Mouse (Mus musculus) cortical plate, adult 2 months (tissue): Measurements from ENCODE around the gene Tppp3.

Experiments used
- CTCF ChIP-seq: fragments of 200-500 bp; IDR thresholded peaks from 2 replicates; pipeline ENCODE4 v1.5.1; 2011; ENCODE audit warnings: mild to moderate bottlenecking, control low read depth, low read length; ENCODE audit not compliant: insufficient read depth; ENCODE audit errors: extremely low read depth
- POLR2A ChIP-seq: fragments of 200-500 bp; IDR thresholded peaks from 2 replicates; pipeline ENCODE4 v1.6.1; 2011; ENCODE audit warnings: mild to moderate bottlenecking, low read length, control low read depth; ENCODE audit not compliant: insufficient read depth; ENCODE audit errors: extremely low read depth

DNA sequence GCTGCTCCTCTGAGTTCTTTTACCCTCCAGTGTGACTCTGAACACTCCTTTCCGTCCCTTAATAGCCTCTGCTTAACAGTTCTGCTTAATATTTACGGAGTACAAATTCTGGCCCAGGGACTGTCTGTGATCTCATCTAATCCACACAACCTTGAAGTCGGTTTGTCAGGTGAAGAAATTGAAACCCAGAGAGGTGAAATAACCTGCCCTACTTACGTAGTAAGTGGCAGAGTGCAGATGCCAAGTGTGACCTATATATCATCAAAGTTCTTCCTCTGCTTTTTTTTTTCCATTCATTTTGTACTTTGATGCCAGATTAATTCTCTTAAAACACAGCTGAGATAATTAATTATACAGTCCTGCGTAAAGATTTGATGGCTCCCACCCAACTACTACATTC, 37.2 kb downstream of the Tppp3 start:
- TF ChIP-seq CTCF (no peak), POLR2A (no peak)
